Mouse (Mus musculus) testis, adult 2 months (tissue): Measurements from ENCODE around the gene Ttc3.

Source experiments
- CTCF ChIP-seq: fragments of 200-500 bp; IDR thresholded peaks from 2 replicates; pipeline ENCODE4 v1.5.1; 2012; ENCODE audit warnings: low read depth, mild to moderate bottlenecking, inconsistent platforms, low read length, moderate library complexity; ENCODE audit not compliant: control insufficient read depth, insufficient read depth, insufficient replicate concordance
- POLR2A ChIP-seq: fragments of 200-500 bp; IDR thresholded peaks from 2 replicates; pipeline ENCODE4 v1.6.1; 2012; ENCODE audit warnings: low read depth, mild to moderate bottlenecking, inconsistent platforms, low read length, moderate library complexity; ENCODE audit not compliant: control insufficient read depth

GRCm38 (mm10) chr16:94369596-94370172 is 734 bp upstream of the Ttc3 start:
- TF ChIP-seq CTCF (no peak), POLR2A (no peak)
